Mouse (Mus musculus): ENCODE measurements at regions not wholly inside any gene's neighbourhood (a gene's known extent, or its start where the extent isn't known, plus 50 kb on each side); places are given as distances from the start of the nearest gene placed in this dataset.

GRCm38 (mm10) chr4:83915871-83916270, 390.5 kb downstream of the Ccdc171 start:
- DNase-seq (ENCODE audit: low spot score): no peak

- no peak for DNase-seq (ENCODE audit: low spot score)
These were observed 391.7 kb downstream of the Ccdc171 start for GRCm38 (mm10) chr4:83917009-83917408.

- DNase-seq (ENCODE audit: low spot score): no peak
These were observed 392.7 kb downstream of the Ccdc171 start for GRCm38 (mm10) chr4:83918093-83918492.

GRCm38 (mm10) chr4:83919041-83919440, 393.7 kb downstream of the Ccdc171 start:
- no peak for DNase-seq (ENCODE audit: low spot score)

- DNase-seq (ENCODE audit: low spot score): no peak
These were observed 399.9 kb downstream of the Ccdc171 start for GRCm38 (mm10) chr4:83925118-83925842.

GRCm38 (mm10) chr4:83926195-83926731, 400.9 kb downstream of the Ccdc171 start:
- DNase-seq (ENCODE audit: low spot score): no peak

- no peak for DNase-seq (ENCODE audit: low spot score)
These were observed 406.7 kb downstream of the Ccdc171 start for GRCm38 (mm10) chr4:83931897-83932654.

- DNase-seq (ENCODE audit: low spot score): no peak
These were observed 416.3 kb downstream of the Ccdc171 start for GRCm38 (mm10) chr4:83941693-83942092.

GRCm38 (mm10) chr4:83949612-83950011, 424.3 kb downstream of the Ccdc171 start:
- no peak for DNase-seq (ENCODE audit: low spot score)

GRCm38 (mm10) chr4:83950809-83951409, 425.6 kb downstream of the Ccdc171 start:
- DNase-seq (ENCODE audit: low spot score): no peak

GRCm38 (mm10) chr4:83956252-83956904, 431.0 kb downstream of the Ccdc171 start:
- no peak for DNase-seq (ENCODE audit: low spot score)

- DNase-seq (ENCODE audit: low spot score): no peak
These were observed 431.9 kb downstream of the Ccdc171 start for GRCm38 (mm10) chr4:83957217-83957692.

- DNase-seq (ENCODE audit: low spot score): no peak
These were observed 441.6 kb downstream of the Ccdc171 start for GRCm38 (mm10) chr4:83966898-83967297.

- DNase-seq (ENCODE audit: low spot score): no peak
These were observed 447.8 kb downstream of the Ccdc171 start for GRCm38 (mm10) chr4:83973162-83973561.

- no peak for DNase-seq (ENCODE audit: low spot score)
These were observed 449.1 kb downstream of the Ccdc171 start for GRCm38 (mm10) chr4:83974214-83975012.

- DNase-seq (ENCODE audit: low spot score): no peak
These were observed 450.2 kb downstream of the Ccdc171 start for GRCm38 (mm10) chr4:83975569-83975968.

- DNase-seq (ENCODE audit: low spot score): no peak
These were observed 450.7 kb downstream of the Ccdc171 start for GRCm38 (mm10) chr4:83976067-83976466.

- DNase-seq (ENCODE audit: low spot score): no peak
These were observed 453.7 kb downstream of the Ccdc171 start for GRCm38 (mm10) chr4:83979088-83979487.

- no peak for DNase-seq (ENCODE audit: low spot score)
These were observed 459.5 kb downstream of the Ccdc171 start for GRCm38 (mm10) chr4:83984671-83985391.

- DNase-seq (ENCODE audit: low spot score): no peak
These were observed 460.1 kb downstream of the Ccdc171 start for GRCm38 (mm10) chr4:83985451-83985850.

Measured in urinary bladder, postnatal 25 days (tissue).